Mouse (Mus musculus): ENCODE measurements around the gene Gm572.

GRCm38 (mm10) chr4:148704756-148705155, 61.6 kb downstream of the Gm572 start:
- TF ChIP-seq POLR2A (IDR thresholded peaks at IDR 0.05; ENCODE audit: borderline replicate concordance, extremely low read depth, low read depth, low read length) (no peak), CTCF (IDR thresholded peaks at IDR 0.05; ENCODE audit: insufficient read depth, low read length) (peak; percentile 86)
